ENCODE assay signal across 14 mouse cellular contexts in genomic region chr12:87919721-87920120, GRCm38 (mm10). TPM values are rescaled to one million over a fixed set of nuclear protein-coding genes. Genes with fewer than 3 reads are reported as not detected.
"Had no signal": no experiment of that assay in that cellular context is flagged by ENCODE, and none has a peak within 500 bp of the region (broad histone marks: within the 10 kb centered on the region; RNA-seq: fewer than 3 reads in every experiment).

Gene Gm2035, minus strand, starts transcription at chr12:87919857.

RNA-seq across cellular contexts. Expression of gene Gm2035, which starts in this region (rescaled TPM):
- total RNA-seq: neutrophil, adult 5-6 weeks had no signal
- polyA plus RNA-seq: neural tube, embryonic 13.5 days; neural tube, embryonic 14.5 days; neural tube, embryonic 15.5 days; small intestine, adult 2 months; spleen, adult 2 months; stomach, embryonic 14.5 days; stomach, embryonic 15.5 days; stomach, embryonic 16.5 days; stomach, postnatal 0 days; testis, adult 2 months; thymus, adult 2 months; thymus, postnatal 0 days; urinary bladder, adult 2 months had no signal
